Mouse (Mus musculus) left cerebral cortex, postnatal 25 days (tissue): ENCODE data around the gene Ankfn1. TPM values are rescaled to one million over a fixed set of nuclear protein-coding genes. Genes with fewer than 3 reads are reported as not detected.
A peak's percentile ranks its signal among the peaks of the same experiment; 100 is the strongest.

Experiments used
- DNase-seq, 2 experiments: peaks; one replicate each; pipeline ENCODE4 v3.0.0; 2022; ENCODE audit warnings: low spot score in 2 of 2, mixed read lengths in 1 of 2
- intact Hi-C: fragments of 180-260 bp; cut with DNase I; formaldehyde crosslinking; loops from one replicate; pipeline ENCODE4 v1.15.1; 2025
- total RNA-seq, 2 experiments: library from RNA; stranded (reverse); gene quantifications; 2 replicates each; pipeline ENCODE4 v1.2.3; 2021

Ankfn1 gene
- total RNA-seq, 2 experiments from 2014 or later: 10.1 to 13.4 TPM

GRCm38 (mm10) chr11:89696431-89697403 is 80.7 kb downstream of the Ankfn1 start:
- intact Hi-C loops: no loop called here
- peak; percentile 13 to 14 for DNase-seq

DNA sequence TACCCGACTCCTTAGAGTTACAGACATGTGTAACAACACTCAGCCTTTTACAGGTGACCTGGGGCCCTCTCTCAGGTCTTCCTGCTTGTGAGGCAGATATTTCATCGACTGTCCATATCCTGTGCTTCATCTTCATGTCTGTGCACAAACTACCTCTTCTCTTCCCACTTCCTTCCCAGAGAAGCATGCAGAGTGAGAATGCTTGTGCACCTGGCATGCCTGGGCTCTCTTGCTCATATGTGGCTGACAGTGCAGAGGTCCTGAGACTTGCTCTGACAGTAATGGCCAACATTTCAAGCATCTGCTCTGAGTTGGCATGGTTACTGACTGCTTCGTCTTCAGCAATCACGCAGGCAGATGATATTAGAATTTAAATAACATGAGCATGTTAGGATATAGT is 83.8 kb downstream of the Ankfn1 start:
- DNase-seq: no peak
- intact Hi-C loops: no loop called here

GRCm38 (mm10) chr11:89676922-89677321 is 100.5 kb downstream of the Ankfn1 start:
- DNase-seq: no peak
- intact Hi-C loops: no loop called here

- DNase-seq: no peak
- intact Hi-C loops: no loop called here
These were observed 103.4 kb downstream of the Ankfn1 start for GRCm38 (mm10) chr11:89673916-89674507.

- intact Hi-C loops: no loop called here
- DNase-seq: no peak
These were observed 104.9 kb downstream of the Ankfn1 start for GRCm38 (mm10) chr11:89672510-89673085.

DNA sequence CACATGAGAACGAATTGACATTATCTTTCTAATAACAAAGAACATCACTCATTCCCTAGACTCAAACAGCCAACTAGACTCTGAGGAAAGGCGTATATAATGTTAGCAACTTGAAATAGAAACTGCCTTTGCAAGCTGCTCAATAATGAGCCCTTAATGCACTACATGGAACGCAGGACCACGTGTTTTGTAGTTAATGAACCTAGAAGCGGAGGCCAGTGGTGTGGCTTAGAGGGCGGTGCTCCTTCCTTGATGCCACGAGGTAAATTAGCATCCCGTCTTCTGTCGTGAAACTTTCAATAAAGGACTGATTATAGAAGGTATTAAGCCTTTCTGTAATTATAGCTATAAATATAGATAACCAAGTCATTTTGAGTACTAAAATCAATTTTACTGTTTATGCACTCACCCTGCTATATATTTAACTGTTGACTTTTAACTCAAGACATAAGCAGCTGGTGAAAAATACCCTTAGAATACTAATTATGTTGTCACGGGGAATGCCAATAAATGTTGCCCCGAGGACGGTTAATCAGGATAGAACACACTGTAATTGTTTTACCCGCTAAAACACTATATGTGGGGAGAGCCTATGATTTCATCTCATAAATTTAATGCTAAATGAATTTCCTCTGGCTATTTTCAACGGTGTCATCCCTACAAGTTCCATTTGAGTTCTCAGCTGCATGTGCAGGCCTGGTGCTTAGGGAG is 112.1 kb downstream of the Ankfn1 start:
- DNase-seq: no peak
- intact Hi-C loops: no loop called here

GRCm38 (mm10) chr11:89659048-89659447 is 118.4 kb downstream of the Ankfn1 start:
- no peak for DNase-seq
- intact Hi-C loops: no loop called here

GRCm38 (mm10) chr11:89656556-89656955 is 120.9 kb downstream of the Ankfn1 start:
- DNase-seq: no peak
- intact Hi-C loops: no loop called here

GRCm38 (mm10) chr11:89635740-89636139 is 141.7 kb downstream of the Ankfn1 start:
- no peak for DNase-seq
- intact Hi-C loops: no loop called here

- DNase-seq: no peak
- intact Hi-C loops: no loop called here
These were observed 146.1 kb downstream of the Ankfn1 start for GRCm38 (mm10) chr11:89631315-89631714.

GRCm38 (mm10) chr11:89628562-89628961 is 148.9 kb downstream of the Ankfn1 start:
- no peak for DNase-seq
- intact Hi-C loops: no loop called here

GRCm38 (mm10) chr11:89627232-89627631 is 150.2 kb downstream of the Ankfn1 start:
- intact Hi-C loops: no loop called here
- no peak for DNase-seq

DNA sequence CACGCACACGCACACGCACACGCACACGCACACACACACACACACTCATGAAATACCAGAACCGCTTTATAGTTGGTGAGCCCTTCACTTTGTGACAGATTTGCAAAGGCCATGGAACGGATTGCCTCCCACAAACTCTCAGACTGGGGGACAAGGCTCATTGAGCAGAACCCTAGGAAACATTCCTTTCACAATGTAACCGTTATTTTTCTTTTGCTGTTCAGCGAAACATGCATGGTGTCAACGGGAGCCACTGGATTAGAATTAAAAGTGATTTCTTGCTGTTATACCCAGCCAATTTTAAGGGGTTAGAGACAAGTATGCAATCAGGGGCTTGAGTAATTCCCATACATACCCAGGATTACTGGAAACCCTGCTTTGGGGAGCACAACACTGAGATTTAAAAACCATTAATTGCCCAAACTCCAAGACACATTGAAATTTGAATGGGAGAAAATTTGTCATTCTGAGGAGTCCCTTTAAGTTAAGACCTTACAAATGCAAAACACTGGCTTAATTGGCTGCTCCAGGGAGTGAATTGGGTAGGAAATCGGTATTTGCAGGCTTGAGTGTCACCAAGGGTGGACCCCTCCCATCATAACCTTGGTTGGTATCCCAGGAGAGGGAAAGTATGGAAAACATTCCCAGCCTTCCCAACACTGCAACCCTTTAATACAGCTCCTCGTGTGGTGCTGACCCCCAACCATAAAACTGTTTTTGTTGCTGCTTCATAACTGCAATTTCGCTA is 153.6 kb downstream of the Ankfn1 start:
- intact Hi-C loops: no loop called here
- no peak for DNase-seq

- intact Hi-C loops: no loop called here
- DNase-seq: no peak
These were observed 157.5 kb downstream of the Ankfn1 start for GRCm38 (mm10) chr11:89619955-89620354.

- intact Hi-C loops: no loop called here
- DNase-seq: peak; percentile 12 to 81
These were observed 161.6 kb downstream of the Ankfn1 start for GRCm38 (mm10) chr11:89615806-89616205.

GRCm38 (mm10) chr11:89611596-89611995 is 165.9 kb downstream of the Ankfn1 start:
- intact Hi-C loops: no loop called here
- DNase-seq: no peak

DNA sequence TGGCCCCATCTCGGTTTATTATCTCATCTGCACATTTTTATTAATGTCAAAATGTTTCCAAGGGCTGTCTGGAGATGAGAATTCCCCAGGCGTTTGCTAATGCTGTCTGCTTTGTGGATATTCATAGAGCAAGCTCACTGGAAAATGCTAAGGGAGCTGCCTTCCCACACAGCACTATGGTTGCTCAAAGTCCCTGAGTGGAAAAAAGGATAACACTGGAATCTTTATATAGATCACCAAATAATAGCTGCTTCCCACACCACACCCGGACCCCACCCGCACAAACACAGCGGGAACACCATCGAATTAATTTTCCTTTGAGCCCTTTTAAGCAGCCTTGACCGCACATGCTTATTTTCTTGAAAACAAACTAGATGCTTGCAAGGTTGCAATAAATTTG is 169.4 kb downstream of the Ankfn1 start:
- DNase-seq: peak; percentile 23 to 72
- intact Hi-C loops: no loop called here

- intact Hi-C loops: no loop called here
- DNase-seq: no peak
These were observed 170.2 kb downstream of the Ankfn1 start for GRCm38 (mm10) chr11:89607270-89607669.

GRCm38 (mm10) chr11:89606346-89606745 is 171.1 kb downstream of the Ankfn1 start:
- no peak for DNase-seq
- intact Hi-C loops: no loop called here
